Mouse (Mus musculus) fibroblast of lung, adult 2 months (primary cell): ENCODE results near the gene A630089N07Rik.
"Not testable (repeated sequence)": the region's sequence is repeated elsewhere in the genome, so short reads cannot be mapped to it uniquely, and the experiment has no call there.

Experiments used
- DNase-seq: peaks from one replicate; pipeline ENCODE4 v3.0.0-alpha.2; 2011; ENCODE audit warnings: low read depth

Gene A630089N07Rik

DNA sequence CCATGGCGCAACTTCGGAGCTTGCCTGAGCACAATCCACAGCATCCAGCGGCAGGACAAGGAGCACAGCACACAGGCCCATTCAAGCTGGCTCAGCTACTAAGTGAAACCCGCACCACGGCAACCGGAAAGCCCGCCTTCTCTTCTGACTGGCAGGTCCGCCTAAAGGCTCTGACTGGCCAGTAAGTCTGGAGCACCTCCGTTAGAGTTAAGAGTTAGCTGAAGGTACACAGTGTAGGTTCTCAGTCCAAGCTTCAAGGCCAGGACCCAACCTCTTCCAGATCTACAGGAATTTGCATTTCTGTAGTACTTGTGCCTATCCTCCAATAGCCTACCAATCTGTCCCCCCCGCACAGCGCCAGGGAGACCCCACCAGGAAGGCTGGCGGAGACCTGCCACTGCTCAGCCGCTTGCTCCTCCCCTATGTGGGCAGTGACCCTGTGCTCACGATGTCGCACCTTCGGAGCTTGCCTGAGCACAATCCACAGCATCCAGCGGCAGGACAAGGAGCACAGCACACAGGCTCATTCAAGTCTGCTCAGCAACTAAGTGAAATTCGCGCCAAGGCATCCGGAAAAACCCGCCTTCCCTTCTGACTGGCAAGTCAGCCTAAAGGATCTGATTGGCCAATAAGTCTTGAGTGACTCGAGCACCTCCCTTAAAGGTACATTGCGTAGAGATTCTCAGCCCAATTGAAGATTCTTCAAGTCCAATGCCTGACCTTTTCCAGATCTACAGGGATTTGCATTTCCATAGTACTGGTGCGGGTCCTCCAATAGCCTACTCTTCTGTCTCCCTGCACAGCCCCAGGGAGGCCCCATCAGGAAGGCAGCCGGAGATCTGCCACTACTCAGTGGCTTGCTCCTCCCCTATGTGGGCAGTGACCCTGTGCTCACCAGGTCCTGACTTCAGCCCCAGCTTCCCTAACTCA, at the start of gene A630089N07Rik:
Gene A630089N07Rik (minus strand): TSS at position 562 of the 930 bp plus-strand sequence.
- DNase-seq = peak; percentile 61

GRCm38 (mm10) chr16:98107109-98107508, 24.9 kb upstream of the A630089N07Rik start:
- DNase-seq = no peak

- not testable (repeated sequence) for DNase-seq
Observed at GRCm38 (mm10) chr16:98081550-98081888, 731 bp downstream of the A630089N07Rik start.

DNA sequence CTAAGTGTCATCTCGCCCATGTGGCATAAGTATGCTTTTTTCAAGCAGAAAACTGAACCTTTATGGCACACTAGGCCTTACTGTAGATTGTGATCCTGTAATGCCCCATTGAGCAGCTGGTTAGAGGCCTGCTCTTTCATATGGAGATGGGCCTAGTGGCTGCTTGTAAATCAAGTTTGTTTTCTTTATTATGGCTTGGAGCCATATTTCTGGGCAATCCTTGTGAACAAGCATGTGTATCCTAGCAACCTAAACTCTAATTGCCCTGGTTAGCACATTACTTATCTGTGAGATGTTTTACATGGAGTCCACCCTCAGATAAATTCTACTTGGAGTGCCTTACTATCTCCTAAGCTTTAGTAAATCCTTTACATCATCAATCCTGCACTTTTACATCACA, 1.1 kb downstream of the A630089N07Rik start:
- not testable (repeated sequence) for DNase-seq

- DNase-seq = not testable (repeated sequence)
Observed at GRCm38 (mm10) chr16:98079382-98079781, 2.9 kb downstream of the A630089N07Rik start.

GRCm38 (mm10) chr16:98041676-98042075, 40.6 kb downstream of the A630089N07Rik start:
- peak; percentile 27 for DNase-seq

GRCm38 (mm10) chr16:98034971-98035370, 47.3 kb downstream of the A630089N07Rik start:
- DNase-seq = not testable (repeated sequence)

- DNase-seq = not testable (repeated sequence)
Observed at GRCm38 (mm10) chr16:98026186-98026585, 56.1 kb downstream of the A630089N07Rik start.

- DNase-seq = peak; percentile 26
Observed at GRCm38 (mm10) chr16:98022657-98023345, 59.4 kb downstream of the A630089N07Rik start.

DNA sequence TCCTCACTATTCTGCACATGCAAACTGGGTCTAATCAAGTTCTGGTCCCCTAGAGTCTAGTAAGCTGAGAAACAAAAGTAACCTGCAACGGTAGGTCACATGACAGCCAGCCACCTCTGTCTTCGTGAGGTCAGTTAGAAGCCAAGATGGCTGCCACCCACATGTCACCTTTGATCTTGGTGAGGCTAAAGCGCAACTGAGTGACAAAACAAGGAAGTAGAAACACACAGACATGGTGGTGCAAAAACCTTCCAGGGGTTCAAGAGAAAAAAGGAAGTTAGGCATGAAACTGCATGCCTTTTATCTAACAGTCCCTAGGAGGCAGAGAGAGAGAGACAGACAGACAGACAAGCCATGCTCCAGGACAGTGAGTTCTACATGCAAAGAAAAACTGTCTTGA, 60.2 kb downstream of the A630089N07Rik start:
- DNase-seq = no peak

GRCm38 (mm10) chr16:97997383-97997731, 84.9 kb downstream of the A630089N07Rik start:
- not testable (repeated sequence) for DNase-seq

DNA sequence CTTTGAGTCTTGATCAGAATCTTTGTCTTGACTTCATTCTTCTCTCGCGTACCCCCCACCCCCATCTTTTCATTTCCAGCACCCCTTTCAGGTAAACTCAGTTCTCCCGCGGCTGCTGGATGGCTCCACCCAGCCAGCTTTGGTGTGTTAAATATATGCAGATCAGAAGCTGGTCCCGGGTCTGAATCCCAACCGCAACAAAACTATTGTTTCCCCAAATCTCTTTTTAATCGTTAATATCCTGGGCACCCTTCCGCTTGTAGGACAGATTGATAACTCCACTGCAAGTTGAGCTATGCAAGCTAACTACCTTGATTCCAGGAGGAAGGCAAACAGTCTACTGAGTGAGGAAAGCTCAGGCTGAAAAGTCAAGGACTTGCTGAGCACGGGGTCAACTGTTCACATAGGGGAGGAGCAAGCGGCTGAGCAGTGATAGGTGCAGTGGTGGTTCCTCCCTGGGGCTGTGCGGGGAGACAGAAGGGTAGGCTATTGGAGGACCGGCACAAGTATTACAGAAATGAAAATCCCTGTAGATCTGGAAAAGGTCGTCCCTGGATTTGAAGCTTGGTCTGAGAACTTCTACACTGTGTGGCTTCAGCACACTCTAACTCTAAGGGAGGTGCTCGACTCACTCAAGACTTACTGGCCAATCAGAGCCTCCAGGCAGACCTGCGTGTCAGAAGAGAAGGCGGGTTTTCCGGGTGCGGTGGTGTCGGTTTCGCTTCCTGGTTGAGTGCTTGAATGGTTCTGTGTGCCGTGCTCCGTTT, 85.5 kb downstream of the A630089N07Rik start, which contains the start of gene B230307C23Rik:
Gene B230307C23Rik (plus strand): TSS at position 700 of the 767 bp plus-strand sequence.
- peak; percentile 84 for DNase-seq

- no peak for DNase-seq
Observed at GRCm38 (mm10) chr16:97995849-97996615, 86.2 kb downstream of the A630089N07Rik start.

DNA sequence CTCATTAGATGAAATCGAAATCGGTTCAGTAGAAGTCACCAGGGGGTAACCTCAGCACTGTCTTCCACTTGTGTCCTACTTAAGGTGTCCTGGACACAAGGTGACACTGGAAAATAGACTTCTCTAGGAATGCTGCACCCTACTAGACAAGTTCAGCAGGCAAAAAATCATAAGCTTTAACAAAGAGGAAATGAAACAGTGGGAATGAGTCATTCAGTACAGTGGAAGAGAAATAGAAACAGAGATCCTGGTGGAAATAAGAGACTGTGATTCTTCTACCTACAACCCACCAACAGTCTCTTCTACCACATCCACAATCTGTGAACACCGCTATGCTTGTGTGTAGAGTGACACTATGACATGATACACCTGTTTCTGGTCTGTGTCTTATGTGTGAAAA, 89.8 kb downstream of the A630089N07Rik start:
- not testable (repeated sequence) for DNase-seq

- DNase-seq = no peak
Observed at GRCm38 (mm10) chr16:97991517-97991916, 90.7 kb downstream of the A630089N07Rik start.

DNA sequence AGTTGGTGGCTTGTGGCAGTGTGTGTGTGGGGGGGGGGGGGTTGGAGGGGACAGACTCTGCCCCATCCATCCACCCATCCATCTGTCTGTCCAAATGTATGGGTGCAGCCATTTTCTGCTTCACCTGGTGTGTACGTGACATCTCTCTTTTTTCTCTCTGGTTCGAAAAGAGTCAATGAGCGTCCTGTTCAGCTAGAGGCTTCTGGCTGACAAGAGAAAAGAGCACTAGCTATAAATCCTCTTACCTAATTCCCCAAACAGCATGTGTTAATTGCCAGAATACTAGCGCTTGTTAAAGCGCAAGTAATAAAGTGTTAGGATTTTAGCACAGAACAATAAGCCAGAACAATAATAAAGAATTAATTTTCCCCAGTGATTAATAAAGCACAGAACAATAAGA, 97.7 kb downstream of the A630089N07Rik start:
- DNase-seq = no peak

- no peak for DNase-seq
Observed at GRCm38 (mm10) chr16:97981362-97981761, 100.9 kb downstream of the A630089N07Rik start.

DNA sequence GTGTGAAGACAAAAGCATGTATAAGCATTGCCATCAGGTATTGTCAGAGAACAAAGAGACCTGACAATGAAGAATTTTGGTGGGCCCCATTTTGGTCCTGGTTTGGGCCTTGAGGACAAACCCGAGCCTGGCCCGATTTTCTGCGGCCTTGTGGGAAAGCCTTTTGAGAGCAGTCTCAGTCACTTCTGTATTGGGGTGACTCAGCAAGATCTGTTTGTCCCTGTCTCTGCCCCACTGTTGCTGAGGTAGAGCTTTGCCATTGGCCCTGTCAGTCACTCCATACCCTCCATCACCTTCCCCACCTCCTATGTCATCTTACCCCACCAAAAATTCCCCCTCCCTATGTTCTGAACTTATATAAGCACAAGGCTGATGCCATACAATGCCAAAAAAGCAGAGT, 104.5 kb downstream of the A630089N07Rik start:
- no peak for DNase-seq

DNA sequence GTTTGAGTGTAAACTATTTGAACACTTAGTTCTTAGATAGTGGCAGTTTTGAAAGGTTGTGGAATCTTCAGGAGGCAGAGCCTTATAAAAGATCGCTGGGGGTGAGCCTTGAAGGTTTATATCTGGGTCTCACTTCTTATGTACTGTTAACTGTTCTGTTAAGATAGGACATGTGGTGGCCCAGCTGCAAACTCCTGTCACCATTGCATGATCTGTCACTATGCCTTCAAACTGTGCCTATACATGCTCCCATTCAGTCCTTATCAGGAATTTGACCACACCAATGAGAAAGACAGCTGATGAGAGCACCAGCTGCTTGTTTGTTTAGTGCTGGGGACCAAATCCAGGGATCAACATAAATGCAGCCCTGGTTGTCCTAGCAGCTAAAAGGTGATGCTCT, 105.0 kb downstream of the A630089N07Rik start:
- no peak for DNase-seq

DNA sequence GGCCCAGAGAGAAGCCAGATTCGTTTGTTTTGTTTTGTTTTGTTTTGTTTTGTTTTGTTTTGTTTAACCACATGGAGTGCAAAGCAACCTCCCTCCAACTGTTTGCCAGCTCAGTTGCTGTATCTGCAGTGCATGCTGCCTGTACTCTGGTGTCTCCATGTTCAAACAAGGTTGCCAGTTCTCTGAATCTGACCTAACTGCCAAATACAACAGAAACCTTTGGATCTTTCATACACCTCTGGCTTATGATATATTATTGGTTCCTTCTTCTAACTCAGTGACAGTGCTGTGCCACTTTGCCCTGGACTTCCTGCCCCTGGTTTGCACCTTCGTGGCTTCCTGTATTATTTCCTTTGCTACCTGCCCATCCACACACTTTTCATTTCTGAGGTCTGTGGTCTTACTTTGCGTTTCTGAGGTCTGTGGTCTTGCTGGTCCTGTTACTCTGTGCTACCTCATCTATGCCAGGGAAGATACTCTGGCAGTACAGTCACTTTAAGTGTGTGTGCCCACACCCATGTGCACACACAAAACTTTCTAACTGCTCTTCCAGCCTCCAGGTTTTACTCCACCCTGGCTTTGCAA, 118.2 kb downstream of the A630089N07Rik start:
- DNase-seq = no peak
